26 mouse cellular contexts compared by ENCODE assay signal in genomic region chrX:53266186-53266585, GRCm38 (mm10). TPM values are rescaled to one million over a fixed set of nuclear protein-coding genes. Genes with fewer than 3 reads are reported as not detected.
DNase-seq lines count a peak whose midpoint lies in the region; ATAC-seq and TF ChIP-seq lines count a peak whose summit lies in the region.
"Had no signal": no experiment of that assay in that cellular context is flagged by ENCODE, and none has a peak within 500 bp of the region (broad histone marks: within the 10 kb centered on the region; RNA-seq: fewer than 3 reads in every experiment).

No protein-coding gene starts in this region.

- H3K27me3 ChIP-seq in heart, embryonic 15.5 days = no peaks in the 10 kb centered on the region
- H3K27me3 ChIP-seq in CH12.LX (replicated peaks) = no peaks in the 10 kb centered on the region
- H3K27me3 ChIP-seq in MEL (ENCODE audit: control insufficient read depth in 1 of 2, insufficient read depth in 2 of 2, low read length in 2 of 2) = no peaks in the 10 kb centered on the region
- H3K27me3 ChIP-seq: hindbrain, embryonic 15.5 days; stomach, embryonic 15.5 days had no signal

- H3K79me2 ChIP-seq in CH12.LX (replicated peaks; ENCODE audit: control insufficient read depth, extremely low read depth, insufficient read depth, poor library complexity, severe bottlenecking) = no peaks in the 10 kb centered on the region
- peaks cover 4% of the 10 kb centered on the region; the same call in 1 of the 2 replicates for H3K79me2 ChIP-seq in MEL (ENCODE audit: control insufficient read depth, insufficient read depth, low read length, poor library complexity)

- no peak overlapping the region for H3K9ac ChIP-seq in heart, embryonic 15.5 days
- H3K9ac ChIP-seq in CH12.LX (ENCODE audit: insufficient read depth, low read depth) = 0 out of 2 replicates have a peak overlapping the region, but pooled peaks have one; percentile 24
- H3K9ac ChIP-seq in MEL (ENCODE audit: control insufficient read depth, low read depth, low read length, poor library complexity, severe bottlenecking) = no peak overlapping the region
- H3K9ac ChIP-seq: hindbrain, embryonic 15.5 days; stomach, embryonic 15.5 days had no signal

- TF ChIP-seq EP300 in CH12.LX (IDR thresholded peaks at IDR 0.05; ENCODE audit: low read length) = no peak
- TF ChIP-seq EP300 in MEL (IDR thresholded peaks at IDR 0.05; ENCODE audit: low read depth in 1 of 2, low read length in 2 of 2) = no peak

- H3K4me1 ChIP-seq in heart, embryonic 15.5 days (replicated peaks) = peaks cover 6% of the 10 kb centered on the region; the same call in 1 of the 2 replicates
- peaks cover 0 to 10% of the 10 kb centered on the region in 2 experiments; a peak in 2 of 4 replicates for H3K4me1 ChIP-seq in CH12.LX (ENCODE audit: control insufficient read depth in 1 of 2, insufficient read depth in 2 of 2)
- peaks cover 0 to 8% of the 10 kb centered on the region in 2 experiments; a peak in 1 of 4 replicates for H3K4me1 ChIP-seq in MEL (ENCODE audit: control insufficient read depth in 1 of 2, insufficient read depth in 2 of 2, low read length in 2 of 2)
- H3K4me1 ChIP-seq: hindbrain, embryonic 15.5 days; stomach, embryonic 15.5 days had no signal

- in situ Hi-C loops in CH12.LX (cut with MboI; ENCODE audit: low pct_ligation_motif_present, low pct_unique_long_range_greater_than_20kb, low sequenced_read_pairs) = loop anchor here (25.0 kb wide), 1 partner anchor 254 kb away; no protein-coding TSS in a partner anchor

- ATAC-seq in heart, embryonic 15.5 days (replicated peaks; ENCODE audit: insufficient number of reproducible peaks, insufficient read depth, low FRiP score, low read depth) = no peak
- ATAC-seq: forebrain, embryonic 14.5 days; intestine, postnatal 0 days; lung, postnatal 0 days; midbrain, embryonic 16.5 days had no signal

- no peak for TF ChIP-seq CTCF in CH12.LX (conservative IDR thresholded peaks at IDR 0.05 in 1 of 2, IDR thresholded peaks at IDR 0.05 in 1 of 2; ENCODE audit: low read depth in 2 of 2, low read length in 2 of 2)
- no peak for TF ChIP-seq CTCF in MEL (IDR thresholded peaks at IDR 0.05 in 2 of 3, conservative IDR thresholded peaks at IDR 0.05 in 1 of 3; ENCODE audit: control insufficient read depth in 1 of 3, insufficient read depth in 1 of 3, low read depth in 2 of 3, low read length in 3 of 3, poor library complexity in 1 of 3, severe bottlenecking in 1 of 3)

- no peaks in the 10 kb centered on the region for H3K36me3 ChIP-seq in heart, embryonic 15.5 days
- H3K36me3 ChIP-seq in CH12.LX (replicated peaks in 1 of 2; ENCODE audit: control insufficient read depth in 1 of 2, insufficient read depth in 1 of 2, low read length in 1 of 2) (no peaks in the 10 kb centered on the region), MEL (ENCODE audit: control insufficient read depth in 1 of 2, insufficient read depth in 2 of 2, low read length in 2 of 2) (no peaks in the 10 kb centered on the region)
- H3K36me3 ChIP-seq: hindbrain, embryonic 15.5 days; stomach, embryonic 15.5 days had no signal

- WGBS in heart, embryonic 15.5 days = 34% methylated on average over 9 of the region's 9 CpGs

- TF ChIP-seq RAD21 in CH12.LX (IDR thresholded peaks at IDR 0.05; ENCODE audit: low read depth, low read length) (no peak), MEL (IDR thresholded peaks at IDR 0.05; ENCODE audit: low read depth, low read length) (no peak)

- peak overlapping the region; percentile 29 for H3K4me2 ChIP-seq in heart, embryonic 15.5 days
- H3K4me2 ChIP-seq in CH12.LX (ENCODE audit: insufficient read depth, low read depth, poor library complexity, severe bottlenecking) = peak overlapping the region; percentile 62; the same call in 1 of the 2 replicates
- H3K4me2 ChIP-seq: hindbrain, embryonic 15.5 days; stomach, embryonic 15.5 days had no signal

- H3K27ac ChIP-seq in heart, embryonic 15.5 days = 0 out of 2 replicates have a peak overlapping the region, but pooled peaks have one; percentile 66
- peak overlapping the region; percentile 23 for H3K27ac ChIP-seq in CH12.LX (ENCODE audit: insufficient read depth, low read depth)
- no peak overlapping the region for H3K27ac ChIP-seq in MEL (ENCODE audit: control insufficient read depth, low read depth, low read length)
- H3K27ac ChIP-seq: hindbrain, embryonic 15.5 days; stomach, embryonic 15.5 days had no signal

- dilution Hi-C loops in CH12.LX (cut with MboI; ENCODE audit: extremely low pct_ligation_motif_present, extremely low pct_unique_long_range_greater_than_20kb, low sequenced_read_pairs) = no loop called here

- TF ChIP-seq POLR2A in CH12.LX (IDR thresholded peaks at IDR 0.05; ENCODE audit: low read depth, low read length) (0 out of 2 replicates have a peak, but pooled peaks have one; percentile 31), MEL (IDR thresholded peaks at IDR 0.05; ENCODE audit: control insufficient read depth in 1 of 2, insufficient read depth in 1 of 2, low read depth in 1 of 2, low read length in 2 of 2, poor library complexity in 1 of 2) (no peak)

- H3K9me3 ChIP-seq in heart, embryonic 15.5 days (replicated peaks) = no peaks in the 10 kb centered on the region
- H3K9me3 ChIP-seq in CH12.LX (replicated peaks; ENCODE audit: low read length) (no peaks in the 10 kb centered on the region), MEL (replicated peaks; ENCODE audit: insufficient read depth, low read length) (no peaks in the 10 kb centered on the region)
- H3K9me3 ChIP-seq: hindbrain, embryonic 15.5 days; stomach, embryonic 15.5 days had no signal

- no peak for DNase-seq in heart, adult 9 months (ENCODE audit: low spot score in 2 of 2)
- DNase-seq in CH12.LX (ENCODE audit: extremely low read depth) = peak; percentile 59
- peak; percentile 11 for DNase-seq in MEL (ENCODE audit: low read depth, low spot score)
- peak; percentile 5 for DNase-seq in retina, embryonic 14.5 days (ENCODE audit: low spot score)
- no peak for DNase-seq in left cerebral cortex, adult 8-10 months (ENCODE audit: low spot score in 2 of 2)
- DNase-seq in urinary bladder, postnatal 4 days (ENCODE audit: low spot score in 2 of 2) = no peak
- DNase-seq: cerebellum, postnatal 25 days; layer of hippocampus, postnatal 36 days; spleen, adult 18-20 months; thymus, adult 2 months had no signal

- no peak overlapping the region for H3K4me3 ChIP-seq in heart, embryonic 15.5 days
- H3K4me3 ChIP-seq in CH12.LX (replicated peaks in 1 of 3; ENCODE audit: low read depth in 2 of 3, low read length in 2 of 3, poor library complexity in 1 of 3) = peak overlapping the region; percentile 3 to 30 (median 24)
- H3K4me3 ChIP-seq in MEL (ENCODE audit: control insufficient read depth in 1 of 2, insufficient read depth in 1 of 2, low read depth in 2 of 2, low read length in 2 of 2) = no peak overlapping the region
- H3K4me3 ChIP-seq: erythroblast, embryonic 14.5 days; hindbrain, embryonic 15.5 days; stomach, embryonic 15.5 days had no signal

TF ChIP-seq in CH12.LX, 34 proteins besides CTCF, POLR2A, EP300 and RAD21 (continues in another document):
- TF ChIP-seq SIN3A (IDR thresholded peaks at IDR 0.05; ENCODE audit: low read length) = no peak
- TF ChIP-seq TCF12 (IDR thresholded peaks at IDR 0.05; ENCODE audit: low read depth, low read length) = no peak
- no peak for TF ChIP-seq E2F4 (IDR thresholded peaks at IDR 0.05; ENCODE audit: insufficient replicate concordance, low read depth, low read length)
- TF ChIP-seq SMC3 (IDR thresholded peaks at IDR 0.05; ENCODE audit: low read depth, low read length) = no peak
- TF ChIP-seq CHD2 (IDR thresholded peaks at IDR 0.05; ENCODE audit: low read length) = no peak
- TF ChIP-seq POLR2AphosphoS2 (IDR thresholded peaks at IDR 0.05; ENCODE audit: low read depth, low read length) = no peak
- TF ChIP-seq GABPA (IDR thresholded peaks at IDR 0.05; ENCODE audit: insufficient replicate concordance, low read depth, low read length) = no peak
- TF ChIP-seq MAFK (IDR thresholded peaks at IDR 0.05; ENCODE audit: insufficient replicate concordance, low read length) = no peak

TF ChIP-seq in MEL, 35 proteins besides CTCF, POLR2A, EP300 and RAD21 (continues in another document):
- TF ChIP-seq UBTF (IDR thresholded peaks at IDR 0.05; ENCODE audit: borderline replicate concordance, insufficient read depth, low read depth, low read length) (no peak), MAFK (IDR thresholded peaks at IDR 0.05; ENCODE audit: borderline replicate concordance, low read depth, low read length) (no peak), ZC3H11A (IDR thresholded peaks at IDR 0.05; ENCODE audit: low read depth, low read length) (no peak), POLR2AphosphoS5 (IDR thresholded peaks at IDR 0.05; ENCODE audit: borderline replicate concordance, low read depth, low read length) (no peak), MEF2A (IDR thresholded peaks at IDR 0.05; ENCODE audit: extremely low read depth, insufficient replicate concordance, low read depth, low read length, poor library complexity, severe bottlenecking) (no peak), KAT2A (conservative IDR thresholded peaks at IDR 0.05; ENCODE audit: low read depth, low read length) (no peak), RCOR1 (IDR thresholded peaks at IDR 0.05; ENCODE audit: low read depth, low read length) (no peak)

RNA-seq across cellular contexts. Expression of gene Fam122b, which starts 3.4 kb away (rescaled TPM):
- polyA plus RNA-seq in heart, embryonic 15.5 days (2015; fragmentation: Nextera tagmentation; extraction: Ambion mirVana) = 22.5 and 23.1 TPM in 2 replicates
- 5.2 and 5.4 TPM in 2 replicates for total RNA-seq in CH12.LX (2012; rRNA removed)
- 16.4 and 18.9 TPM in 2 replicates for total RNA-seq in CH12.LX (2014; rRNA removed)
- polyA plus RNA-seq in CH12.LX (2012; ENCODE audit: insufficient read length, low read depth) = 19.2 and 24.4 TPM in 2 replicates
- 2.2 and 2.6 TPM in 2 replicates for total RNA-seq in MEL (2012; rRNA removed)
- polyA plus RNA-seq in MEL (2012; ENCODE audit: insufficient read depth in 1 of 2, insufficient read length in 2 of 2, low read depth in 1 of 2, low replicate concordance in 2 of 2, missing spikeins in 1 of 2) = 1 to 10 TPM in 1 of 2 experiments, not detected in 1; 9.9 TPM
- 1 to 10 TPM; 4.5 to 7.5 (median 5.5) TPM for total RNA-seq in left cerebral cortex, adult 8-10 months (2022)

RNA-seq across cellular contexts. Expression of gene Fam122c, which starts 7.0 kb away (rescaled TPM):
- not detected in 2 replicates for polyA plus RNA-seq in heart, embryonic 15.5 days (2015; fragmentation: Nextera tagmentation; extraction: Ambion mirVana)
- total RNA-seq in CH12.LX (2012; rRNA removed) = not detected in 2 replicates
- not detected in 2 replicates for total RNA-seq in CH12.LX (2014; rRNA removed)
- polyA plus RNA-seq in CH12.LX (2012; ENCODE audit: insufficient read length, low read depth) = not detected in 2 replicates
- not detected in 2 replicates for total RNA-seq in MEL (2012; rRNA removed)
- not detected for polyA plus RNA-seq in MEL (2012; ENCODE audit: insufficient read depth in 1 of 2, insufficient read length in 2 of 2, low read depth in 1 of 2, low replicate concordance in 2 of 2, missing spikeins in 1 of 2)
- not detected for total RNA-seq in left cerebral cortex, adult 8-10 months (2022)
- total RNA-seq: gastrocnemius, postnatal 4 days; layer of hippocampus, adult 18-20 months; layer of hippocampus, postnatal 36 days; left cerebral cortex, postnatal 36 days; liver, adult 2 months; megakaryocyte-erythroid progenitor cell, adult 5-6 weeks had no signal
- polyA plus RNA-seq: embryonic facial prominence, embryonic 11.5 days; erythroblast, embryonic 14.5 days; forebrain, embryonic 14.5 days; hindbrain, embryonic 15.5 days; intestine, postnatal 0 days; kidney, embryonic 16.5 days; liver, adult 2 months; lung, postnatal 0 days; midbrain, embryonic 16.5 days; stomach, embryonic 15.5 days; thymus, adult 2 months; urinary bladder, adult 2 months had no signal

RNA-seq across cellular contexts. Expression of gene Plac1, which starts 26.3 kb away (rescaled TPM):
- polyA plus RNA-seq in heart, embryonic 15.5 days (2015; fragmentation: Nextera tagmentation; extraction: Ambion mirVana) = 5.8 TPM in 2 replicates
- total RNA-seq in CH12.LX (2012; rRNA removed) = not detected in 2 replicates
- not detected in 2 replicates for total RNA-seq in CH12.LX (2014; rRNA removed)
- polyA plus RNA-seq in CH12.LX (2012; ENCODE audit: insufficient read length, low read depth) = not detected in 2 replicates
- not detected in 2 replicates for total RNA-seq in MEL (2012; rRNA removed)
- polyA plus RNA-seq in MEL (2012; ENCODE audit: insufficient read depth in 1 of 2, insufficient read length in 2 of 2, low read depth in 1 of 2, low replicate concordance in 2 of 2, missing spikeins in 1 of 2) = not detected
- total RNA-seq in left cerebral cortex, adult 8-10 months (2022) = not detected
- total RNA-seq: layer of hippocampus, adult 18-20 months; layer of hippocampus, postnatal 36 days; left cerebral cortex, postnatal 36 days; liver, adult 2 months; megakaryocyte-erythroid progenitor cell, adult 5-6 weeks had no signal
- polyA plus RNA-seq: erythroblast, embryonic 14.5 days; liver, adult 2 months; midbrain, embryonic 16.5 days; urinary bladder, adult 2 months had no signal

Comparison
In these comparisons a context has a peak if more than half of its experiments do, and no peak if none do; other contexts are left out.
1. H3K4me3 ChIP-seq: peak in CH12.LX (3 of 3); none in heart, embryonic 15.5 days (single experiment) and MEL (0 of 2).
2. DNase-seq: peak in CH12.LX (single experiment), MEL (single experiment) and retina, embryonic 14.5 days (single experiment); none in heart, adult 9 months (0 of 2), left cerebral cortex, adult 8-10 months (0 of 2) and urinary bladder, postnatal 4 days (0 of 2).